Comparison of ENCODE assay signal across 21 mouse cellular contexts in the genomic region with DNA sequence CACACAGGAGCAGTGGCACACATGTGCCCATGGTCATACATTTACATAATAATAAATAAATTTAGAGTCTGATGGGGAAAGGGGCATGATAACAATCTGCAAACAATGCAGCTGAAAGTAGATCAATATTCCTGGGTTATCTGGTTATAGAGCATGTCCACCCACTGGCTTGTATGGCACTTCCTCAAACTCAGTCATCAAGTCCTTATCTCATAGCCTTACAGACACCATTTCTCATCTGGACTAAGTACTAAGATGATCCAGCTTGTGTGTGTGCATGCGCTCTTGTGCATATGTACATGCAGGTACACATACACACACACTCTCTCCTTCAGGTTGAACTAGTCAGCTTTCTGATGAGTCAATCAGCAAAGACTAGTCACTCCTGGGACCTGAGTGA. TPM values are rescaled to one million over a fixed set of nuclear protein-coding genes. Genes with fewer than 3 reads are reported as not detected.
"Had no signal": no experiment of that assay in that cellular context is flagged by ENCODE, and none has a peak within 500 bp of the region (broad histone marks: within the 10 kb centered on the region; RNA-seq: fewer than 3 reads in every experiment).

No protein-coding gene starts in this region.

- H3K4me3 ChIP-seq: layer of hippocampus, adult 2 months; left cerebral cortex, adult 2 months; liver, embryonic 12.5 days; liver, embryonic 15.5 days; lung, embryonic 15.5 days; megakaryocyte, embryonic 14.5 days had no signal

- H3K4me2 ChIP-seq: liver, embryonic 12.5 days; liver, embryonic 15.5 days; midbrain, embryonic 11.5 days had no signal

- H3K9ac ChIP-seq: liver, embryonic 12.5 days; liver, embryonic 15.5 days; lung, embryonic 15.5 days had no signal

- H3K36me3 ChIP-seq: liver, embryonic 12.5 days; liver, embryonic 15.5 days; lung, embryonic 15.5 days had no signal

- H3K27ac ChIP-seq: kidney, postnatal 0 days; layer of hippocampus, adult 2 months; left cerebral cortex, adult 2 months; liver, embryonic 12.5 days; liver, embryonic 15.5 days; lung, embryonic 15.5 days had no signal

- ATAC-seq: liver, embryonic 12.5 days had no signal

- H3K9me3 ChIP-seq: liver, embryonic 12.5 days; liver, embryonic 15.5 days; lung, embryonic 15.5 days had no signal

- DNase-seq: kidney, postnatal 25 days; layer of hippocampus, adult 9-11 months; layer of hippocampus, postnatal 36 days; liver; lung, adult 18-20 months; lung, postnatal 10 days; lung, postnatal 36 days; midbrain, embryonic 14.5 days; thymus, adult 18-20 months; thymus, postnatal 36 days had no signal

RNA-seq across cellular contexts. Expression of gene Sp7, which starts 2.3 kb away (rescaled TPM):
- polyA plus RNA-seq: large intestine, adult 2 months; liver, embryonic 15.5 days; small intestine, adult 2 months; spleen, adult 2 months had no signal
